Mouse (Mus musculus): Measurements from ENCODE around the gene Acvrl1.

The Acvrl1 gene

DNA sequence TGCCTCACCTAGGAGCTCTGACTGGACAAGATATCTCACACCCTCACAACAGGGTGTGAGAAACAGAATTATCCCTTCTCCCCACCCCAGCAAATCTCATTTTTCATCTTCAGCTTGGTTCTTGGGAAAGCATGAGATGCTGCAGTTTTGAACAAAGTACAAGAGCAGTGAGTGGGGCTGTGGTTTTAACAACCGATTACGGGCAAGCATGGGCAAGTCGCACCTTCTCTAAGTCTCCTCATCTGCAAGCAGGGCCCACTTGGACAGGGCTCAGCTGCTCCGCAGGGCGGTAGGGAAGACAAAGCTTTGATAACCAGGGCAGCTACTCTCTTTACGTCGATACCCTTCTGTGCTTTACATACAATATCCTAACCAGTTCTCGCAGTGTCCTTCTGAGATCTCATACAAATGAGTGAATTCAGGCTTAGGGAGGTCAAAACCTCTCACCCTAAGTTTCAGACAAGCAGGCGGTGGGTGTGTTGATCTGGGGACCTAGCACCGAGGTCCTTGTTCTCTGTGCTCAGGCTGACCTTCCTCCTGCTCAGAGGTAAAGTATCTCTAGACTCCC, 42.2 kb downstream of the Acvrl1 start:
- no peak for DNase-seq (ENCODE audit: low spot score in 2 of 2)

DNA sequence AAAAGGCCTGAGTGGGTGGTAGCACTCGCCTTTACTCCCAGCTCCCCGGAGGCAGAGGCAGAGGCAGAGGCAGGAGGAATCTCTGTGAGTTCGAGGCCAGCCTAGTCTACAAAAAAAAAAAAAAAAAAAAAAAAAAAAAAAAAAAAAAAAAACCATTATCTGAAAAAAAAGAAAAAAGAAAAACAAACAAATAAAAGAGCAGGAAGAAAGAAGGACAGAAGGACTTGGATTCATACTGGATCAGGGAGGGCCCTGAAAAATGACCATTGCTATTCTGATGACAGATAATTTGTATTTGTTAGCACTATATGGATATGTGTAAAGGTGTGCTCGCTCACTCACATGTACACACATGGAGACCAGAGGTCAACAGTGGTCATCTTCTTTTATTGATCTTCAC, 43.0 kb downstream of the Acvrl1 start:
- DNase-seq (ENCODE audit: low spot score in 2 of 2): no peak

DNA sequence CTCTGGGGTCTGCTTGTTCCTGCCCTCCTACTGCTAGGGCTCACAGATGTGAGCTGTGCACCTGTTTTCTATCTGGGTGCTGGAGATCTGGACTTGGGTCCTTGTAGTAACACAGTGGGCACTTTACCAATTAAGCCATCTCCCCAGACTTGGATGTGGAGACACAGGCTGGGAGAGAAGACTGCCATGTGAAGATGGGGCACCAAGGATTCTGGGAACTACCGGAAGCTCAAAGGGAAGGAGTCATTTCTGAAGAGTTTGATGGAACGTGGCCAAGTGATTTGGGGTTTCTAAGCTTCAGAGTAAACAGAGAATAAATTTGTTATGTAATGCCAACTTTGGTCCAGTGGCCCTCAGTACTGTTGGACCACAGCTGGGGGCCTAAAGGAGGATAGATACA, 43.7 kb downstream of the Acvrl1 start:
- no peak for DNase-seq (ENCODE audit: low spot score in 2 of 2)

DNA sequence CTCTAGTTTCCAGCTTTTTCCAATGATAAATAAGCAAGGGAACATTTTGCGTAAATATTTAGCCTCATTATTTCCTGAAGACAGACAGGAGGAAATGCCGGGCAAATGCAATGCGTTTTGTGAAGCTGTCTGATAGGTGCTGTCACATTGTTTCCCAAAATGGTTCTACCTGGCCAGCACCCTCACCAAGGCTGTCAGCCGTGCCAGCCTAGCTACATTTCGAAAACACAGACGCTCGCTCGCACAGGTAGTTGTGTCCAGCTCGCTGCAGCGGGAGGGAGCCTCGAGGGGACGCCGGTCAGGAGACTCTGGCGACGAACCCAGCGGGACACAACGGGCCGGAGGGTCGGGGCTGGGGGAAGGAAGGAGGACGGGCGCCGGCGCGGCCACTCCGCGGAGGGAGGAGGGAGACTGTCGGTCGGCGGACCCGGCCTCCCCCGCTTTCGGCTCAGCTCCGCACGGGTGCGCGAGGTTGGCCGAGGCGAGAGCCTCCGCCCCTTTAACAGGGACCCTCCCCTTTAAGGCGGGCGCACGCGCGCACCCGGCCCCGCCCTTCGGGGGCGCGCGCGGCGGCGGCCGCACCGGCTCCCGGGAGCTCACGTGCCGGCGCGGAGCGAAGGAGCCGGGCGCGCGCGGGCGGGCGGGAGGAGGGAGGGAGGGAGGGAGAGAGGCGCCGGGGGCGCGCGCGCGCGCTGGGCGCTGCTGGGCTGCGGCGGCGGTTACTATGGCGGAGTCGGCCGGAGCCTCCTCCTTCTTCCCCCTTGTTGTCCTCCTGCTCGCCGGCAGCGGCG, 45.3 kb downstream of the Acvrl1 start, which contains the start of gene Acvr1b:
TSS of gene Acvr1b (plus strand) at position 647 of the 791 bp plus-strand sequence.
- peak; percentile 82 to 91 for DNase-seq (ENCODE audit: low spot score in 2 of 2)

DNA sequence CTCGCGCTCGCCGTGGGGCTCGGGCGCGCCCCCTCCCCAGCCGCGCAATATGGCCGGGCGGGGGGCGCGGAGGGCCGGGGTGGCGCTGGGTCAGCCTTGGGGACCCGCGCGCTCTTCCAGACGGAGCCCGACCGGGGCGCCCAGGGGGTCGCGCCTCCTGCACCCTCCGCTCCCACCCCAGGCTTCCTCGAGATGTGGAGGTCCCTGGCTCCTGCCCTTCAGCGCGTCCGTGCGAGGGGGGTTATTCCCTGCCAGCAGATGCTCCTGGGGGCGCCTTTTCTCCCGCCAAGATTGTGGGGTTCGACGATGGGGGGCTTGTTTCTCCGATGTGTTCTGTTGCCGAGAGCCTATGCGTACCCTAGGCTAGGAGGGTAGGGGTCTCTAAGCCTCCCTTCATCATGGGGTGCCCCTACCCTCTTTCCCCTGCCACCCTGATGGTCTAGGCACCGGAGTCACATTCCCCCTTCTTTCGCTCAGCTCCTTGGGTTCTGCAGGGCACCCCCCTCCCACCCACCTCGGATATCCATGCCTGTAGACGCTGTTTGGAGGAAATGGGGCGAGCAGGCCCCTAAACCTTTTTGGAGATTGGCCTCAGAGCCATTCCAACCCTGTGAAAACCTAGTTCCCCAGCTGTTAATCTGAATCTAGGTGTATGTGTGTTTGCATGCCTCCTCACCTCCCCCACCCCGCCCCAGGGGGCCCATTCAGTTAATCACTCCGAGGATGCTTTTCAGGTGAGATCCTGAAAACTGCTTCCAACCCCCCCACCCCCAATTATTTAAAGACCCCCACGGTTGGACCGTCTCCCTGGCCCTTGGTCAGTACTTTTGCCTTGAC, 46.2 kb downstream of the Acvrl1 start:
- DNase-seq (ENCODE audit: low spot score in 2 of 2): peak in 1 of 2 experiments; percentile 36

DNA sequence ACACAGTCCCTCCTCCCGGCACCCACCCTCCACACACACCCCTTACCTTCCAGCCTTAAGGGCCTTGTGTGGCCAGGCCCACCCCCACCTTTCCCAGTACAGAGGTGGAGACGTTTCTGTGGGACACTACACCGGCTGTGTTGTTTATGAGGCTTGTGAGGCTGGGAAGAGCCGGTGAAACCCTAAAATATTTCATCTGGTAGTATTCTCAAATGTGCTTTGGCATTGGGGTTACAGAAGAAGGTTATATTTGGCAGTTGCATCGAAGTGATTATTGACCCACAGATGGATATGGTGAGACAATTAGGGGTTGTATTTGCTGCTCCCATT, 46.8 kb downstream of the Acvrl1 start:
- DNase-seq (ENCODE audit: low spot score in 2 of 2): no peak

DNA sequence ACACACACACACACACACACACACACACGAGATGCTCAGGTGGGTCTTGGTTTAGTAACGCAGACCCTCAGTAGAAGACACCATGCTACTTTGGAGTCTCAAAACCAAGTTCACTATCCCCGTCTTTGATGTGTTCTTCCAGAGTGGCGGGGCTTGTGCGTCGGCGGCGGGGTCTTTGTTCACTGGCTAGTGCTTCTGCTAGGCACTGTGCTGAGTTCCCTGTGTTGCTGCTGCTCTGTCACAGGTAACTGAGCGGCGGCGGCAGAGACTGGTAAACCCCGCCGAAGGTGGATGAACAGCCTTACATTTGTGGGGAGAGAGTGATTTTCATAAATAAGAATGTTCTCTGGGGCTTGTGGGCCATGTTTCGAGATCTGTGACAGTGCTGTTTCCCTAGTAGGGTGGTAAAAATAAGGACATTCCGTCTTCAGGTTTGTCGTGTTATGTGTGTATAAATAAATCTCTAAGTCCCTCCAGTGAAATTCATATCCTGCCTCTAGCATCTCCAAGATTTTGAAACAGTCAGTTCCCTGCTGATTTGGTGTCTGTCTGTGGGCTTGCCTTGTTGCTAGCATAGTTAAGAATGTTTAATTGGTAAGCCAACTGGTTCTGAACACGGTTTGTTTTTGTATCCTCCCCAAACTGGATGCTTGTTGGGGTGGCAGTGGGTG, 47.4 kb downstream of the Acvrl1 start:
- DNase-seq (ENCODE audit: low spot score in 2 of 2): no peak

DNA sequence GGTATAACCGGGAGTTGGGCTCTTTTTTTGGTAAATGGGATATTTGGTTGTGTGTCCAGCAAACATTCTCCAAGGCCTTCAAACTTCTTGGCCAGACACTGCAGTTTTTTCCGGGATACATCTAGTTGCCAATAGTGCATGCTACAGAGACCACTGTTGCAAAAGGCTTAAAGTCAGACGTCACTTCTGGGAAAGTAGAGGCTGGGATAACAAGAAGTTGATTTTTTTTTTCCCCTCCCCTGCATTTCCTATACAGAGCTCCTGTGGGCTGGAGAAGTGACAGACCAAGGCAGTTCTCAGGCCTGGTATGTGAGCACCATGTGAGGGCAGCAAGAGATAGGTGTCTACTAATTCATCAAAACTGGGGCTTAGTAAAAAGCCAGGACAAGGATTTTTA, 48.0 kb downstream of the Acvrl1 start:
- no peak for DNase-seq (ENCODE audit: low spot score in 2 of 2)

DNA sequence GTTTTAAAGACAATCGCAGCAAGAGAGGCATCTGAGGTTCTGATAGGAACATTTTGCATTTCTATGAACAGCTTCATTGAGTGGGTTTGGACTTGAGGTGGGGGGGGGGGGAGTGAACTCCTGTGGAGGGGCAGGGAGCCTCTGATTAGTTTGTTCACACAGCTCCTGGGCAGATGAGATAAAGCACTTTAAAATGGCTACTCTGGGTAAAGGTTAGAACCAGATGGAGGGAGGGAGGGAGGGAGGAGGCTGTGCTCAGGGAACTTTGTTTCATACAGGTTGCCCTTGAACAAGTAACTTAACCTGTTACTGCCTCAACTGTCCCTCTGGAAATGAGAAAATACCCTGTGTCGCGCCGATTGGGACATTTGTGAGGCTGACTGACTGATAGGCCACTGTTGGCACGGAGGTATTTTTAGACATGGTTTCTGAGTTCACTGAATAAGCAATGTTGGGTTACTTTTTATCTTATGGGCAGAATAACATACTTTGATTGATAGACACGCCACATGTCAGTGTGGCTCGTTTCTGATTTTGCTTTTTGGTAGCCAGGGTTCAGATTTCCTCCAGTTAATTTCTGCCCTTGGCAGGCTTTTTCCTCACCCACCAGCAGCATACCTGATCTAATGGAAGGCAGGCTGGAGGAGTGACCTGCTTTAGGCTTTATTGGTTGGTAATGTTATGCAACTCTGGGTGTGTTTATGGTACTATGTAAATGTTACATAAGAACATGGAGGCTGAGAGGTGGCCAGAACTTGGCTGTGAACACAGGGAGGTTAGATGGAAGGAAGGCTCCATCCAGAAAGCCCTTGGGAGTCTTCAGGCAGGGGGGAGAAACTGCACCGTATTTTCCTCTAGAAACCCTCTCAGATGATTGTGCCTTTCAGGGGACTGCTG, 48.7 kb downstream of the Acvrl1 start:
- no peak for DNase-seq (ENCODE audit: low spot score in 2 of 2)

DNA sequence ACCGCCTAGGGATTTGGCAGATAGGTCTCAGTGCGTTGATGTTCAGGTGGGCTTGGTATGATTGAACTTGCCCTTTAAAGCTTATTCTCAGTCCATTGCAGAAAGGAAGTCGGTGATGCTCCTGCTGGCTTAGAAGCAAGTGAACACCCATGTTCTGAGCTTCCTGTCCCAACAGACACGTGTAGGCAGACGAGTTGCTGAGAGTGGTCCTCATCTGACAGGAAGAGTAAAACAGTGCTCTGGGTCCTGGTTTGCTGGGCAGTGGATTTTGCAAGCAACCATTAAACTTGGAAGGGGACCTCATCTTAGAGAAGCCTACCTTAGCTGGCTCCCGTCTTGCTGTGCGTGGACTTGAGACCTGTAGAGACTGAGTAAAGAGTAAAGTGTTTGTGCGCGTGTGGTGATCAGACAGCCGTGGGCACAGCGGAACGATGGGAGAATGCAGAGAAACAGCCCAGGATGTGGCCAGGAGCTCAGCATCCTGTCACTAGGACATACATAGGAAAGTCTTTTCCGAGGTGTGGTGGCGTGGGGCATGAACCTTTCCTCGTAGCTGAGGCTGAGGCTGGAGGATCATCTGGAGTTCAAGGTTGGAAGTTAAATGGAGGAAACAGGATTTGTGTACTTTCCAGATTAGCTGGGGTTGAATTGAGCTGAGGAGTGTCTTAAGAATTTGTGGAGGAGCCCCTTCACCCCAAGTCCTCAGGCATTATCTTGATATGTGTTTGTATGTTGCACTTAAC, 52.2 kb downstream of the Acvrl1 start:
- no peak for DNase-seq (ENCODE audit: low spot score in 2 of 2)

DNA sequence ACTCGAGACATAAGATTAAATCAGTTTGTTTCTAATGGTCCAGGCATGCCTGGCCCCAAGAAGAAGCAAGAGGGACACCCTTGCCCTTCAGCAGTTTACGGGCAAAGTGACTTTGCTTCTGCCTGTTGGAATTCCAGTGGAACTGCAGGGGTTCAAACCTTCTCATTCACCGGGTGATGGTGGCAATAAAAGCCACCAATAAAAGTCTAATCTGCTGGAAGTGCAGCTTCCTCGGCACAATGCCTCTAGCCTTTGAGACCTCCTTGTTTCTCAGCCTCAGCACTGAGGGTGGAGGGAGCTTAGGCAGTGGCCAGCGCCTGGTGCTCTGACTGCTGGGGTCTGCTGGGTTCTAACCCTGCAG, 52.8 kb downstream of the Acvrl1 start:
- DNase-seq (ENCODE audit: low spot score in 2 of 2): no peak

DNA sequence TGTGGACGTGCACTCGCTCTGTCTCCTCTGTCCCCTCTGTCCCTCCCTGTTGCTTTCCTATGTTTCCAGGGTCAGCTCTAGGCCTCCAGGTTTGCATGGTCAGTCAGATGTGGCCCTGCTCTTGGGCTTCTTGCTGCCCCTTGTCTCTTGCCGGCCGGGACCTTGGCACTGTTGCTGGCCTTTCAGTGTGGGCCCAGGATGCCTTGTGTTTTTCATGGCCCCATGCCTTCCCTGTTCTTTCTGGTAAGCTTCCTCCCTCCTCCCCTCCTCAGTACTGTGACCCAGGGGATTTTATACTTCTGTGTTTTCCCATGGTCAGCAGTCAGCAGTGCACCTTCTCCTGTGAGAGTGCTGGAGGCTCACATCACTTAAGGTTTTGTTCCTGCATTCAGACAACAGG, 53.2 kb downstream of the Acvrl1 start:
- no peak for DNase-seq (ENCODE audit: low spot score in 2 of 2)

DNA sequence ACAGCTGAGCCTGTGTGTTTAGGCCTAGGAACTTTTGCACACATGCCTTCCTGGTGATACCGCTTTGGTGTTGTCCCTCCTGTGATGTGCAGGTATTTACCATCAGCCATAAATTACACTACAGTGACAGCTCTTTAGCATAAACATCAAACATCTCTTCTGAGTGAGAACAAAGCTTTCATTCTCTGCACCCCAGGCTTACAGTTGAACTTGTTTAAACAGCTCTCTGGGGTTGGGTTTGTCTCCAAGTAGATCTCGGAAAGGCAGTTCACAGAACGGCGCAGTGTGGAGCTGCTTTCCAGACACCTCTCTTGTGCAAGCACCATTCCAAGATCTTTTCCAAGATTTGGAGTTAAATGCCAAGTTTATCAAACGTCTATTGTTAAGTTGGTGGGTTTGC, 54.4 kb downstream of the Acvrl1 start:
- DNase-seq (ENCODE audit: low spot score in 2 of 2): no peak

DNA sequence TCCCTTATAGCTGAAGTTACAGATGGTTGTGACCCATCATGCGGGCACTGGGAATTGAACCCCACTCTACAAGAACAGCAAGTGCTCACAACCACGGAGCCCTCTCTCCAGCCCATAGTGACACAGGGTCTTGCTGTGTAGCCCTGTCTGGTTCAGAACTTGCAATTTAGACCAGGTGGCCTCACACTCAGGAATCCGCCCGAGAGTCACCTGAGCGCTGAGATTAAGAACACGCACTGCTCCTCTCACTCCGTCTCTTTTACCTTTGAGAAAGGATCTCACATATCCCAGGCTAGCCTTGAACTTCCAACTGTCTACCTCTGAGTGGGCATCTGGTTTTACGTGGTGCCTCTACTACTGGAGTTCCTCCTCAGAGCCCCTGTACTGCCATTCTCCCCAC, 56.0 kb downstream of the Acvrl1 start:
- DNase-seq (ENCODE audit: low spot score in 2 of 2): no peak

DNA sequence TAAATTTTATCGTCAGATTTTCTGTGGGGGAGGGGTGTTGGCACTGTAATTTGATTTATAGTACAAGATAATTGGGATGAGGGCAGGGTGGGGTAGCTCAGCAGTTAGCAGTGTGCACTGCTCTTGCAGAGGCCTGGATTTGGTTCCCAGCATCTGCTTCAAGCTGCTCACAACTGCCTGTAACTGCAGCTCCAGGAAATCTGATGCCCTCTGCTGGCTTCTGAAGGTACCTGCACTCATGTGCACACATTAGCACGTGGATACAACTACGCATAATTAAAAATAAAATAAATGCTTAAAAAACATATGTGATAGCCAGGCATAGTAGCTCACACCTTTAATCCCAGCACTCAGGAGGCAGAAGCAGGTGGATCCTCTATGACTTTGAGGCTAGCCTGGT, 57.2 kb downstream of the Acvrl1 start:
- no peak for DNase-seq (ENCODE audit: low spot score in 2 of 2)

DNA sequence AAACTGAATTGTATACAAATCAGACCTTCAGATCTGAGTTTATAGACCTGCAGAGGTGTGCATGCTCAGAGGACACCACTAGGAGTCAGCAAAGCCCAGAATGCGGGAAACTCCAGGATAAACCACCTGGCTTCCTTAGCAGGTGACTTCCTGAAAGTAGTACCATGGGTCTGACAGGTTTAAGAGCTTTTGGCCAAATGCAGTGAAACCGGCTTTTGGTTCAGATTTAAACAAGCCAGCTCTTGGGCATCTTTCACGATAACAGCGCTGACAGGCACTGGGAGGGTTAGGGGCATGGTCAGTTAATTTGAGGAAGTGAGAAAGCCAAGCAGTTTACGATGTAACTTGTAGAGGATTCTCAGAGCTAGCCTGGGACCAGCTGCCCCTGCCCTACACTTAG, 59.6 kb downstream of the Acvrl1 start:
- no peak for DNase-seq (ENCODE audit: low spot score in 2 of 2)

DNA sequence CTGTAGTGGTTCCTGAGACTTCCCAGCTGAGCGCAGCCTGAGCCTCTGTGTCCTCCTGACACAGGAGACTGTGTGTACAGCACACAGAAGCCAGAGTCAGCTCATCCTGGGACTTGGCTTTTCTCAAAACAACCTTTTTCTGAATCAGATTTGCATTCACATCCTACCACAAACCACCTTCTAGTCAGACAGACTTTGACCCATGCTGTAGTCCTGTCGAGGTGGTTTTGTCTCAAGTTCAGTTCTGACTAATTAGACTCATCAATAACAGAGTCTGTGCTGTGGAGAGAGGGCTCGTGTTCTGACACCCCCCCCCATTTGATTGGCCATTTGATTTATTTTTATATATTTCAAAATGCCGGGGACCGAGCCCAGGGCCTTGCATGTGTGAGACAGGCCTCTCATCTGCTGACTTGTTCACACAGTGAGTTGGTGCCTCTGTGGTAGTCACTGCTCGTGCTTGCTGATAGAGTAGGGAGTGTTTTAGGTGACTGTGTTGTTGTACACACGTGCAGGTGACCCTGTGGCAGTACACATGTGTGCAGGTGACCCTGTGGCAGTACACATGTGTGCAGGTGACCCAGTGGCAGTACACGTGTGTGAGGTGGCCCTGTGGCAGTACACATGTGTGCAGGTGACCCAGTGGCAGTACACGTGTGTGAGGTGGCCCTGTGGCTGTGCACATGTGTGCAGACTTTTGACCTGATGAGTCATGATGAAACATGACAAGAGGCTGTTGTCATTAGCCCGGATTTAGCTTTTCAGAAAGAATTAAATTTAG, 61.8 kb downstream of the Acvrl1 start:
- no peak for DNase-seq (ENCODE audit: low spot score in 2 of 2)

DNA sequence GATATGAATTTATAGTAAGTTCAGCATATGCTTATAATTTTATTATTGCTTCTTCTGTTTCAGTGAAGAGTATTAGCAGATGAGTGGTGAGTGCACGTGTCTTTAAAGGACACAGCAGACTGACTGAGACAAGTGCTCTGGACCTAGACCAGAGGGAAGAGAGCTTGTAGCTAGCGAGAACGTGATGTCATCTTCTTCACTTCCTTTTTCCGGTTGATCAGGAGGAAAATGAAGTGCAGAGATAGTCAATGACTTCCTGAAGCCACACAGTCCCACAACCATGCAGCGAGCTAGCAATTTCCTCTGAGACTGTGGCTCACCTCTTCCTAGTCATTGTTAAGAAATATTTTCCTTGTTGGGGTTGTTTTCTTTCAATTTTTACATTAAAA, 62.4 kb downstream of the Acvrl1 start:
- no peak for DNase-seq (ENCODE audit: low spot score in 2 of 2)

DNA sequence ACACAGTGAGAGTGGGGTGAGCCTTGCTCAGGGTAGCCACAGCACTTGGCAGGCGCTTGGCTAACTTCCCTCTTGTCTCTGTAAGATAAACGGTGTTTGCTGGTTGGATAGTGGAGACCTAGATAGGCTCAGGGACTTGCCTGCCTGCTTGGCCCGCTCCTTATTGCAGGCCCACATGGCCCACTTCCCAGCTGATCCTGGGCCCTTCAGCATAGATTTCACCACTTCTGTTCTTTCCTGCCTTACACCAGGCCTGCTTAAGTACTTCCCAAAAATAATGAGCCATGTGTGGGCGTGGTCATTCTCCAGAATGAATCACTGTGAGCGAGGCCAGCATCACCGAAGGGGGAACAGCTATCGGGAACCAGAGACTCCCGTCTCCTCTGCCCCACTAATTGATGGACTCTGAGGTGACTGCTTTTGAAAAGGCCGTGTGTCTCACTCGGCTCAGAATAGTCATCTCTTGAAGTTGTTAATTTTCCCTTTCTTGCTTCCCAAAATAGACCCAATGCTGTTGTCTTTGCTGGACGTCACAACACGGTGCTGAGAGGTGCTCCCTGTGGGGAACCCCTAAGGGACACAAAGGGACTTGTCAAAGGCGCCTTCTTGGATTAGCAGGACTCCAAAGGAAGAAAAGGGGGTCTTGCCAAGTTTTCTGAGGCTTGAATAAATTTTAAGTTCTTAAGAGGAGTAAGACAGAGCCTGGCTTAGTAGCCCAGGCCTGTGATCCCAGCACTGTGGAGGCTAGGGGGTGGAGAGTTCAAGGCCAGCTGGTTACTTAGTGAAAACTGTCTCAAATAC, 63.3 kb downstream of the Acvrl1 start:
- DNase-seq (ENCODE audit: low spot score in 2 of 2): no peak

Data from cerebellum, postnatal 4 days (tissue).